Mouse (Mus musculus): Measurements from ENCODE around the gene Ccdc102a. TPM values are rescaled to one million over a fixed set of nuclear protein-coding genes. Genes with fewer than 3 reads are reported as not detected.

Ccdc102a gene
- polyA plus RNA-seq, 2 experiments, result 52.9 to 60.7 TPM

DNA sequence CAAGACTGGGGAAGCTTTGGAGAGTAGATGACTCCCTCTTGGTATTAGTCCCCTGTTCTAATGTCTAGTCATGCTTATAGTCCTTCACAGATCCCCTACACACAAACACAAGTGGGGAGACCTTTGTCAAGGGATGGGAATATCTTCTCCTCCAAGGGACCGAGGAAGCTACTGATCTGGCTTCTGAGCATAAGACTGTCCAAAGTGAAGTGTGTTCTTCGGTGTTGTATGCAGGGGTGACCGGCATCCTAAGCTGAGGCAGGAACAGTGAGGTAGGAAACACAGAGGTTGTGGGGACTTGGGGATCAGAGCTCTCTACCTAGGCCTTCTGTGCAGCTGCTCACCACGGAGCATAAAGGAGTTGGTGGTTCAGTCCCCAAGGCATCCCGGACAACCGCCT lies 4.3 kb upstream of the Ccdc102a start:
- Histone ChIP-seq H3K4me3 (replicated peaks; ENCODE audit: low read length) (no peak overlapping the region), H3K9me3 (ENCODE audit: control insufficient read depth, low read length) (no peaks in the 10 kb centered on the region), H3K4me1 (ENCODE audit: control insufficient read depth, insufficient read depth, low read length) (peaks cover 3% of the 10 kb centered on the region; the same call in 1 of the 2 replicates), H3K9ac (ENCODE audit: low read depth, low read length, severe bottlenecking) (no peak overlapping the region), H3K4me2 (replicated peaks; ENCODE audit: low read depth, low read length, severe bottlenecking) (no peak overlapping the region), H3K36me3 (ENCODE audit: control insufficient read depth, insufficient read depth, low read length) (no peaks in the 10 kb centered on the region), H3K27me3 (ENCODE audit: control insufficient read depth, insufficient read depth, low read length) (no peaks in the 10 kb centered on the region), H3K27ac (replicated peaks; ENCODE audit: low read depth, low read length) (no peak overlapping the region)
- no peak for DNase-seq (ENCODE audit: low spot score)
- no peak for TF ChIP-seq POLR2A (IDR thresholded peaks at IDR 0.05; ENCODE audit: borderline replicate concordance, extremely low read depth, insufficient read depth, insufficient read length)
- WGBS, result 67% methylated on average over 6 of the region's 6 CpGs
- ATAC-seq (ENCODE audit: low FRiP score, low read depth), result no peak

DNA sequence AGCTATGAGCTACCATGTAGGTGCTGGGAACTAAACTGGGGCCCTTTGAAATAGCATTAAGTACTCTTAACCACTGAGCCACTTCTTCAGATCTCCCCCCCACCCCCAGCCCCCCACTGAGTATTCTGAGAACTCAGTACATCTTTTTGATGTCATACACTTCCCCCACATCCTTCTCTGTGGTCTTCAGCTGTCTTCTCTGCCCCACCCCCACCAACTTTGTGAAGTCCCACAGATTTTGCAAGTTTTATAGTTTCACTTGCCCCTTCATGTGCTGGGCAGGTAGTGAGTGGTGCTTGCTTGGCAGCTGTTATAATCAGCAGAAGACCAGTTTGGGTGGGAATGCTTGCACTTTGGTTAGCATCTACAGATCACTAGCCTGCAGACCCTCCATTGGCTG lies 1.4 kb upstream of the Ccdc102a start:
- H3K27me3 ChIP-seq (ENCODE audit: control insufficient read depth, insufficient read depth, low read length), result no peaks in the 10 kb centered on the region
- ATAC-seq (ENCODE audit: low FRiP score, low read depth), result no peak
- H3K9me3 ChIP-seq (ENCODE audit: control insufficient read depth, low read length), result no peaks in the 10 kb centered on the region
- H3K9ac ChIP-seq (ENCODE audit: low read depth, low read length, severe bottlenecking), result no peak overlapping the region
- no peak overlapping the region for H3K4me2 ChIP-seq (replicated peaks; ENCODE audit: low read depth, low read length, severe bottlenecking)
- no peak overlapping the region for H3K4me3 ChIP-seq (replicated peaks; ENCODE audit: low read length)
- no peak for TF ChIP-seq POLR2A (IDR thresholded peaks at IDR 0.05; ENCODE audit: borderline replicate concordance, extremely low read depth, insufficient read depth, insufficient read length)
- H3K27ac ChIP-seq (replicated peaks; ENCODE audit: low read depth, low read length), result no peak overlapping the region
- no peak for DNase-seq (ENCODE audit: low spot score)
- peaks cover 26% of the 10 kb centered on the region for H3K4me1 ChIP-seq (ENCODE audit: control insufficient read depth, insufficient read depth, low read length)
- 0 out of 2 replicates have a peak, but pooled peaks cover 6% of the 10 kb centered on the region for H3K36me3 ChIP-seq (ENCODE audit: control insufficient read depth, insufficient read depth, low read length)

GRCm38 (mm10) chr8:94917352-94917751 lies 546 bp downstream of the Ccdc102a start:
- H3K9ac ChIP-seq (ENCODE audit: low read depth, low read length, severe bottlenecking), result peak overlapping the region; percentile 95
- H3K9me3 ChIP-seq (ENCODE audit: control insufficient read depth, low read length), result no peaks in the 10 kb centered on the region
- peak overlapping the region; percentile 57 for H3K4me2 ChIP-seq (replicated peaks; ENCODE audit: low read depth, low read length, severe bottlenecking)
- peak overlapping the region; percentile 91 for H3K27ac ChIP-seq (replicated peaks; ENCODE audit: low read depth, low read length)
- peaks cover 18% of the 10 kb centered on the region for H3K36me3 ChIP-seq (ENCODE audit: control insufficient read depth, insufficient read depth, low read length)
- H3K4me1 ChIP-seq (ENCODE audit: control insufficient read depth, insufficient read depth, low read length), result peaks cover 43% of the 10 kb centered on the region
- DNase-seq (ENCODE audit: low spot score) (peak; percentile 97), ATAC-seq (ENCODE audit: low FRiP score, low read depth) (peak; percentile 96)
- no peak for TF ChIP-seq POLR2A (IDR thresholded peaks at IDR 0.05; ENCODE audit: borderline replicate concordance, extremely low read depth, insufficient read depth, insufficient read length)
- H3K27me3 ChIP-seq (ENCODE audit: control insufficient read depth, insufficient read depth, low read length), result no peaks in the 10 kb centered on the region
- H3K4me3 ChIP-seq (replicated peaks; ENCODE audit: low read length), result peak overlapping the region; percentile 81
- WGBS, result under 1% methylated on average over 21 of the region's 27 CpGs

DNA sequence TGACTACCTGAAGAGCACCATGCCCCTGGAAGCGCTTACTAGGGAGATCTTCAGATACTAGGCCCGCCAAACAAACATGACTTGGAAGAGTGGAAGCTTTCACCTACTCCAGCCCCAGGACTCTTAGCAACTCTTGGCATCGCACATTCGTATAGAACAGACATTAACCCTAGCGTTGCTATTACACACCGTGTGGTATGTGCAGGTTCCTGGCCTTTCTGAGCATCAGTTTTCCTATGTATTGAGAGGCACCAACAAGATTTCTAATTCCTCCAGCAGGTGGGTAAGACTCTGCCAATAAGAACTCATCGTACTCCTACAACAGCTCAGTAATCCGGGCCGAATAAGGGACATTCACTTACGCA lies 956 bp downstream of the Ccdc102a start:
- H3K36me3 ChIP-seq (ENCODE audit: control insufficient read depth, insufficient read depth, low read length), result peaks cover 22% of the 10 kb centered on the region
- H3K27ac ChIP-seq (replicated peaks; ENCODE audit: low read depth, low read length), result peak overlapping the region; percentile 91
- peaks cover 43% of the 10 kb centered on the region for H3K4me1 ChIP-seq (ENCODE audit: control insufficient read depth, insufficient read depth, low read length)
- peak overlapping the region; percentile 57 for H3K4me2 ChIP-seq (replicated peaks; ENCODE audit: low read depth, low read length, severe bottlenecking)
- no peak for TF ChIP-seq POLR2A (IDR thresholded peaks at IDR 0.05; ENCODE audit: borderline replicate concordance, extremely low read depth, insufficient read depth, insufficient read length)
- peak overlapping the region; percentile 95 for H3K9ac ChIP-seq (ENCODE audit: low read depth, low read length, severe bottlenecking)
- H3K4me3 ChIP-seq (replicated peaks; ENCODE audit: low read length), result peak overlapping the region; percentile 81
- H3K27me3 ChIP-seq (ENCODE audit: control insufficient read depth, insufficient read depth, low read length), result no peaks in the 10 kb centered on the region
- H3K9me3 ChIP-seq (ENCODE audit: control insufficient read depth, low read length), result no peaks in the 10 kb centered on the region
- peak; percentile 58 for DNase-seq (ENCODE audit: low spot score)
- WGBS, result 2% methylated on average over 10 of the region's 10 CpGs
- ATAC-seq (ENCODE audit: low FRiP score, low read depth), result peak; percentile 15

GRCm38 (mm10) chr8:94916311-94916959 lies 1.5 kb downstream of the Ccdc102a start:
- TF ChIP-seq POLR2A (IDR thresholded peaks at IDR 0.05; ENCODE audit: borderline replicate concordance, extremely low read depth, insufficient read depth, insufficient read length), result no peak
- H3K27ac ChIP-seq (replicated peaks; ENCODE audit: low read depth, low read length), result no peak overlapping the region
- peaks cover 43% of the 10 kb centered on the region for H3K4me1 ChIP-seq (ENCODE audit: control insufficient read depth, insufficient read depth, low read length)
- peak overlapping the region; percentile 57 for H3K4me2 ChIP-seq (replicated peaks; ENCODE audit: low read depth, low read length, severe bottlenecking)
- 39% methylated on average over 9 of the region's 9 CpGs for WGBS
- ATAC-seq (ENCODE audit: low FRiP score, low read depth) (no peak), DNase-seq (ENCODE audit: low spot score) (no peak)
- H3K9ac ChIP-seq (ENCODE audit: low read depth, low read length, severe bottlenecking), result peak overlapping the region; percentile 95
- no peaks in the 10 kb centered on the region for H3K9me3 ChIP-seq (ENCODE audit: control insufficient read depth, low read length)
- peak overlapping the region; percentile 81 for H3K4me3 ChIP-seq (replicated peaks; ENCODE audit: low read length)
- H3K27me3 ChIP-seq (ENCODE audit: control insufficient read depth, insufficient read depth, low read length), result no peaks in the 10 kb centered on the region
- H3K36me3 ChIP-seq (ENCODE audit: control insufficient read depth, insufficient read depth, low read length), result peaks cover 27% of the 10 kb centered on the region

Data from limb, embryonic 14.5 days (tissue).